Mouse (Mus musculus): ENCODE results near the gene Dact2.

- TF ChIP-seq CTCF (IDR thresholded peaks at IDR 0.05), result no peak
- TF ChIP-seq EP300 (IDR thresholded peaks at IDR 0.05; ENCODE audit: insufficient read depth, low read depth, low read length), result no peak
- no peak for TF ChIP-seq POLR2A (IDR thresholded peaks at IDR 0.05; ENCODE audit: insufficient read depth, low read depth, low read length)
Observed at GRCm38 (mm10) chr17:14182860-14183259, 21.2 kb downstream of the Dact2 start.

Measured in heart, adult 2 months (tissue).